Mouse (Mus musculus): ENCODE measurements at regions not wholly inside any gene's neighbourhood (a gene's known extent, or its start where the extent isn't known, plus 50 kb on each side); places are given as distances from the start of the nearest gene placed in this dataset.

GRCm38 (mm10) chr10:44730721-44731120 lies 202.4 kb upstream of the Prdm1 start:
- no peak for DNase-seq (ENCODE audit: low read depth)

GRCm38 (mm10) chr10:44728963-44729362 lies 200.7 kb upstream of the Prdm1 start:
- no peak for DNase-seq (ENCODE audit: low read depth)

- no peak for DNase-seq (ENCODE audit: low read depth)
Measured at GRCm38 (mm10) chr10:44724575-44724974, 196.3 kb upstream of the Prdm1 start.

GRCm38 (mm10) chr10:44723845-44724244 lies 195.5 kb upstream of the Prdm1 start:
- peak; percentile 37 for DNase-seq (ENCODE audit: low read depth)

GRCm38 (mm10) chr10:44723321-44723720 lies 195.0 kb upstream of the Prdm1 start:
- no peak for DNase-seq (ENCODE audit: low read depth)

GRCm38 (mm10) chr10:44721670-44722069 lies 193.4 kb upstream of the Prdm1 start:
- no peak for DNase-seq (ENCODE audit: low read depth)

- DNase-seq (ENCODE audit: low read depth), result no peak
Measured at GRCm38 (mm10) chr10:44716612-44717011, 188.3 kb upstream of the Prdm1 start.

GRCm38 (mm10) chr10:44715902-44716301 lies 187.6 kb upstream of the Prdm1 start:
- DNase-seq (ENCODE audit: low read depth), result peak; percentile 42

GRCm38 (mm10) chr10:44708830-44709229 lies 180.5 kb upstream of the Prdm1 start:
- DNase-seq (ENCODE audit: low read depth), result peak; percentile 64

- DNase-seq (ENCODE audit: low read depth), result peak; percentile 68
Measured at GRCm38 (mm10) chr10:44704143-44704542, 175.8 kb upstream of the Prdm1 start.

GRCm38 (mm10) chr10:44702108-44702507 lies 173.8 kb upstream of the Prdm1 start:
- no peak for DNase-seq (ENCODE audit: low read depth)

GRCm38 (mm10) chr10:44699988-44700537 lies 171.8 kb upstream of the Prdm1 start:
- peak; percentile 53 for DNase-seq (ENCODE audit: low read depth)

- no peak for DNase-seq (ENCODE audit: low read depth)
Measured at GRCm38 (mm10) chr10:44697966-44698365, 169.7 kb upstream of the Prdm1 start.

- no peak for DNase-seq (ENCODE audit: low read depth)
Measured at GRCm38 (mm10) chr10:44696973-44697372, 168.7 kb upstream of the Prdm1 start.

- DNase-seq (ENCODE audit: low read depth), result no peak
Measured at GRCm38 (mm10) chr10:44691590-44692327, 163.5 kb upstream of the Prdm1 start.

GRCm38 (mm10) chr10:44688555-44688954 lies 160.3 kb upstream of the Prdm1 start:
- no peak for DNase-seq (ENCODE audit: low read depth)

GRCm38 (mm10) chr10:44686055-44686454 lies 157.8 kb upstream of the Prdm1 start:
- DNase-seq (ENCODE audit: low read depth), result no peak

GRCm38 (mm10) chr10:44685215-44685614 lies 156.9 kb upstream of the Prdm1 start:
- no peak for DNase-seq (ENCODE audit: low read depth)

GRCm38 (mm10) chr10:44676506-44676905 lies 148.2 kb upstream of the Prdm1 start:
- DNase-seq (ENCODE audit: low read depth), result peak; percentile 46

GRCm38 (mm10) chr10:44665509-44666144 lies 137.3 kb upstream of the Prdm1 start:
- no peak for DNase-seq (ENCODE audit: low read depth)

- no peak for DNase-seq (ENCODE audit: low read depth)
Measured at GRCm38 (mm10) chr10:44659499-44659898, 131.2 kb upstream of the Prdm1 start.

GRCm38 (mm10) chr10:44653761-44654160 lies 125.5 kb upstream of the Prdm1 start:
- no peak for DNase-seq (ENCODE audit: low read depth)

- no peak for DNase-seq (ENCODE audit: low read depth)
Measured at GRCm38 (mm10) chr10:44647021-44647420, 118.7 kb upstream of the Prdm1 start.
